Mouse (Mus musculus) adrenal gland, adult 2 months (tissue): ENCODE measurements around the gene Surf4. TPM values are rescaled to one million over a fixed set of nuclear protein-coding genes. Genes with fewer than 3 reads are reported as not detected.

Source experiments
- DNase-seq: peaks from one replicate; pipeline ENCODE4 v3.0.0; 2021
- polyA plus RNA-seq: library from polyadenylated mRNA; depleted of rRNA; stranded (reverse); fragments of >200 nt; gene quantifications from 2 replicates; pipeline ENCODE4 v1.2.3, GENCODE M21; 2012
- total RNA-seq, 2 experiments: library from RNA; stranded (reverse); gene quantifications; 2 replicates each; pipeline ENCODE4 v1.2.3; 2021

Surf4 gene
- total and polyA plus RNA-seq, 3 experiments: 162 to 424 (median 168) TPM

- DNase-seq: peak; percentile 78
Measured at GRCm38 (mm10) chr2:26930390-26930789, 3.3 kb downstream of the Surf4 start.

GRCm38 (mm10) chr2:26927745-26928476 is 5.8 kb downstream of the Surf4 start:
- peak; percentile 47 for DNase-seq

GRCm38 (mm10) chr2:26921784-26922183 is 11.9 kb downstream of the Surf4 start:
- DNase-seq: peak; percentile 84

- no peak for DNase-seq
Measured at GRCm38 (mm10) chr2:26920190-26920855, 13.4 kb downstream of the Surf4 start.

GRCm38 (mm10) chr2:26919684-26920083 is 14.0 kb downstream of the Surf4 start:
- DNase-seq: peak; percentile 56

DNA sequence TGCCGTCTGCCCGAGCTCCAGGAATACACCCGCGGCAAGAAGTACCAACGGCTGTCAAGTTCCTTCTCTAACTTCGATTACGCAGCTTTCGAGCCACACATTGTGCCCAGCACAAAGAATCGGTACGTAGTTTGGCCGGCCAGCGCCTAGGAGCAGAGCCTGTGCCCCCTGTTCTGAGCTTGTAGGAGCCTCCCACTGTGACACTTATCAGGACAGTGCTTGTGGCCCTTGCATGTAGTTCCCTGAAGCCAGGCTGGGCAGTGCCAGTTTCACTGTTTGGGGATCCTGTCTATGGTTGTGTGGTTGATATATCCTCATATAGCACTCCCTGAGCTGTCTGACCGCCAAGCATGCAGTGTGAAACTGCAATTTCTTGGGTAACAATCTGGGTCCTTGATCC is 17.0 kb downstream of the Surf4 start:
- DNase-seq: no peak

GRCm38 (mm10) chr2:26915927-26916728 is 17.6 kb downstream of the Surf4 start, which contains the start of the genes Surf2 and Surf1:
TSS of gene Surf2 (plus strand) at chr2:26916367.
TSS of gene Surf1 (minus strand) at chr2:26916530.
- peak; percentile 90 for DNase-seq

GRCm38 (mm10) chr2:26914148-26914941 is 19.4 kb downstream of the Surf4 start:
- DNase-seq: no peak

DNA sequence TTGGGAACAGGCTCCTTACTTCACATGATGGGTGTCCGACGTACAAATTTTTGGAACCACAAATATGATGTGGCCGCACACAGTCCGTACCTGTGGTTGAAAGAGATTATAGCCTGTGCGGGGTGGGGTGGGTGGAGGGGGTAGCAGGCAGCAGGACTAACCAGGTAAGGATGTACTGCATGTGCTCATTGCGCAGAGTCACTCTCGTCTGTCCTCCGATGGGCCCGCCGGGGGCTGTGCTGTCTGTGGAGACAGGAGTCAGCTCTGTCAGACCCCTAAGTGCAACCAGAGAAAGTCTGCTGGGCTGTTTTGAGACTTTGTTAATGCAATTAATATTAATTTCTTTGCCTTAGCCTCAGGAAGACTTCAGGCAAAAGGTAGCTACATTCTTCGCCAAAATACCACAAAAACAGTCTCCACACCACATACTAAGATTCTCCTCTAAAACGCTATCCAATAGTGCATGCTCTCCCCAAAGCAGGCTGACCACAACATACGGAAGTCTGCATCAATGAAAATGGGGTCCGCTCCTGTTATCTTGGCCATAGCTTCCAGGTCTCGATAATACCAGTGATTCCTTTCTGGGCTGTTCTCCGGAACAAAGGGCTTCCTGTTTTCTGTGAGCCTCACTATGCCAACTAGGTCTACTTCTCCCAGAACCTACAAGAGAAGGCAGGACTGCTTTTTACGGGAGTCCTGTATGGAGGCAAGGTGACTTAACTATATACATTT is 20.1 kb downstream of the Surf4 start:
- no peak for DNase-seq

DNA sequence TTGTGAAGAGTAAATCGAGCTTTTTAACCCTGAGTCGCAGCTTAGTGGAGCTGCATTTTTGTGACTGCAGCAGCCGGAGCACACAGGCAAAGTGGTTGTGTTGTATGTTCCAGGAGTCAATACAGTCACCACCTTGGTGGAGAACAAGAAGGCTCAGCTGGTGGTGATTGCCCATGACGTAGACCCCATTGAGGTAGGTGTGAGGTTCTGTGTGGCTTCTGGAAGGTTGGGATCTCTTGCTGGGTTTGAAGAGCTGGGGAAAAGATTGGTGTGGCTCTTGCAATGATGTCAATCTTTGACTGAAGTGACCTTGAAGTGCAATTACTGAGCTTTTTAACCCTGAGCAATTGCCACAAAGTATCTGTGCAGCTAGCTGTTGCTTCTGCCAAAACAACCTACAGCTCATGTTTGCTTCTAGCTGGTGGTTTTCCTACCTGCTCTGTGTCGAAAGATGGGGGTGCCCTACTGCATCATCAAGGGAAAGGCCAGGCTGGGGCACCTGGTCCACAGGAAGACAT is 21.4 kb downstream of the Surf4 start:
- no peak for DNase-seq

DNA sequence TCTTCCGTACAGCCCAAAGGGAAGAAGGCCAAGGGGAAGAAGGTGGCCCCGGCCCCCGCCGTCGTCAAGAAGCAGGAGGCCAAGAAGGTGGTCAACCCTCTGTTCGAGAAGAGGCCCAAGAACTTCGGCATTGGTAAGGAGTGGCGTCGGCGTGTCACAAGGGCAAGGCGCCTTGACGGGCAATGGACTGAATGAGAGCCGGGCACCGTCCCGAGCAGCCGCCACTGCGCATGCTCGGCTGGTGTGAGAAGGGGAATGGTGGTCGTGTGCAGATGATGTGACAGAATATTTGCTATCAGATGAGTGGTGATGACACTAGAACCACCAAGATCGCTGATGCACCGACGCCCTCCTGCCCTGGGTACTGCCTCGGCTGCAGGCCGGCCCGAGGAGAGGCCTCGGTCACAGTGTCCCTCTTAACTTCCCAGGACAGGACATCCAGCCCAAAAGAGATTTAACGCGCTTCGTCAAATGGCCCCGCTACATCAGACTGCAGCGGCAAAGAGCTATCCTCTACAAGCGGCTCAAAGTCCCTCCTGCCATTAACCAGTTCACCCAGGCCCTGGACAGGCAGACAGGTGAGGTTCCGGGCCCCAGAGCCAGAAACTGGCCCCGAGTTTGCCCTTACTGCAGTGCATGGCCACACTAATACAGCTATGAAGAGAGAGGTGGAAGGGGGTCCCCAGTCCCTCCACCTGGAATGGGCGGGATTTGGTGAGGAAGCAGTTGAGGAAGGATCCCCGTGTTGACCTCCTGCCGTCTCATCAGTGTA is 22.5 kb downstream of the Surf4 start:
- DNase-seq: no peak

- DNase-seq: peak; percentile 100
Measured at GRCm38 (mm10) chr2:26910124-26910993, 23.4 kb downstream of the Surf4 start, which contains the start of the genes Med22 and Rpl7a. TSS of gene Med22 (minus strand) at chr2:26910677. TSS of gene Rpl7a (plus strand) at chr2:26910764.

DNA sequence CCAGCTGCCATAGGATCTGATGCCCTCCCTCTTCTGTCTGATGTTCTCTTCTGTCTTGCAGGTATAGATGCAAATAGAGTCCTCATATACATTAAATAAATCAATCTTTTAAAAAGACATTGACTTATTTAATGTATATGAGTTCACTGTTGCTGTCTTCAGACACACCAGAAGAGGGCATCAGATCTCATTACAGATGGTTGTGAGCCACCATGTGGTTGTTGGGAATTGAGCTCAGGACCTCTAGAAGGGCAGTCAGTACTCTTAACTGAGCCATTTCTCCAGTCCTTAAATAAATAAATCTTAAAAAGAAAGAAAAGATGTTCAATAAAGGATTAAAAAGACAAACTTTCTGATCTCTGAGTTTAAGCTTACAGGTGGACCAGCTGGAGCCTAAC is 24.3 kb downstream of the Surf4 start:
- no peak for DNase-seq

- DNase-seq: no peak
Measured at GRCm38 (mm10) chr2:26908710-26909386, 24.9 kb downstream of the Surf4 start.

GRCm38 (mm10) chr2:26907109-26907508 is 26.6 kb downstream of the Surf4 start:
- peak; percentile 65 for DNase-seq

- DNase-seq: no peak
Measured at GRCm38 (mm10) chr2:26906431-26906830, 27.3 kb downstream of the Surf4 start.

GRCm38 (mm10) chr2:26905936-26906335 is 27.8 kb downstream of the Surf4 start:
- no peak for DNase-seq

- DNase-seq: no peak
Measured at GRCm38 (mm10) chr2:26903311-26903710, 30.4 kb downstream of the Surf4 start.
